9 mouse cellular contexts compared by ENCODE assay signal in genomic region chr4:136424120-136424999, GRCm38 (mm10). TPM values are rescaled to one million over a fixed set of nuclear protein-coding genes. Genes with fewer than 3 reads are reported as not detected.
A peak's percentile ranks its signal among the peaks of the same experiment; 100 is the strongest.
DNase-seq lines count a peak whose midpoint lies in the region; ATAC-seq and TF ChIP-seq lines count a peak whose summit lies in the region.
"Had no signal": no experiment of that assay in that cellular context is flagged by ENCODE, and none has a peak within 500 bp of the region (broad histone marks: within the 10 kb centered on the region; RNA-seq: fewer than 3 reads in every experiment).

No protein-coding gene starts in this region.

- no peak overlapping the region for H3K27ac ChIP-seq in testis, adult 2 months (ENCODE audit: control insufficient read depth, insufficient read depth, low read depth, low read length)
- no peak overlapping the region for H3K27ac ChIP-seq in hindbrain, postnatal 0 days

- H3K9ac ChIP-seq in hindbrain, postnatal 0 days (replicated peaks; ENCODE audit: low read length): peak overlapping the region; percentile 55

- H3K4me3 ChIP-seq in testis, adult 2 months (ENCODE audit: control insufficient read depth, low read depth, low read length): peak overlapping the region; percentile 16
- H3K4me3 ChIP-seq in hindbrain, postnatal 0 days (ENCODE audit: low read length): peak overlapping the region; percentile 50

- H3K4me1 ChIP-seq in testis, adult 2 months (ENCODE audit: control insufficient read depth, insufficient read depth, low read length): peaks cover 7% of the 10 kb centered on the region
- H3K4me1 ChIP-seq in hindbrain, postnatal 0 days (ENCODE audit: insufficient read depth, low read length): no peaks in the 10 kb centered on the region

- no peak for TF ChIP-seq POLR2A in testis, adult 2 months (IDR thresholded peaks at IDR 0.05; ENCODE audit: control insufficient read depth, low read depth, low read length)

- no peaks in the 10 kb centered on the region for H3K9me3 ChIP-seq in hindbrain, postnatal 0 days (ENCODE audit: low read length)

- WGBS in hindbrain, postnatal 0 days: 3% methylated on average over 66 of the region's 70 CpGs

- H3K27me3 ChIP-seq in testis, adult 2 months (ENCODE audit: control insufficient read depth, insufficient read depth, low read length): no peaks in the 10 kb centered on the region; the same call in 1 of the 2 replicates
- H3K27me3 ChIP-seq in hindbrain, postnatal 0 days (ENCODE audit: insufficient read depth, low read length): peaks cover 3% of the 10 kb centered on the region; the same call in 1 of the 2 replicates

- H3K4me2 ChIP-seq in hindbrain, postnatal 0 days (ENCODE audit: low read depth, low read length): peak overlapping the region; percentile 64

- no peaks in the 10 kb centered on the region for H3K36me3 ChIP-seq in testis, adult 2 months (ENCODE audit: control insufficient read depth, insufficient read depth, low read length)
- no peaks in the 10 kb centered on the region for H3K36me3 ChIP-seq in hindbrain, postnatal 0 days (ENCODE audit: insufficient read depth, low read length)

- ATAC-seq in hindbrain, postnatal 0 days: peak; percentile 25; the same call in 1 of the 2 replicates

- peak; percentile 15 to 17 for DNase-seq in cerebellum, postnatal 25 days
- no peak for DNase-seq in cerebellum, postnatal 4 days (ENCODE audit: low spot score in 2 of 2)
- DNase-seq in testis, postnatal 14 days (ENCODE audit: low spot score): no peak
- DNase-seq in hindbrain, postnatal 0 days (ENCODE audit: low spot score): no peak
- DNase-seq in neural tube, embryonic 10.5 days (ENCODE audit: extremely low spot score, low spot score): peak; percentile 40
- DNase-seq in spleen, postnatal 10 days (ENCODE audit: low spot score in 2 of 2): no peak
- no peak for DNase-seq in layer of hippocampus, adult 8-10 months (ENCODE audit: low spot score in 2 of 2)

- TF ChIP-seq CTCF in testis, adult 2 months (IDR thresholded peaks at IDR 0.05; ENCODE audit: control insufficient read depth, insufficient read depth, insufficient replicate concordance, low read depth, low read length): no peak
- TF ChIP-seq CTCF in hindbrain, postnatal 0 days (IDR thresholded peaks at IDR 0.05; ENCODE audit: low read depth): no peak

RNA-seq across cellular contexts. Expression of gene Htr1d, which starts 1.0 kb away (rescaled TPM):
- polyA plus RNA-seq in testis, adult 2 months (2012; rRNA removed): 0.15 and 0.30 TPM in 2 replicates
- 2.7 and 3.7 TPM in 2 replicates for total RNA-seq in hindbrain, postnatal 0 days (2014; rRNA removed)
- 3.6 and 4.0 TPM in 2 replicates for polyA plus RNA-seq in hindbrain, postnatal 0 days (2015; fragmentation: Nextera tagmentation; extraction: Ambion mirVana)
- under 1 TPM; 0.14 to 0.76 (median 0.28) TPM for total RNA-seq in layer of hippocampus, adult 8-10 months (2022)
- total RNA-seq: gastrocnemius, postnatal 4 days had no signal

RNA-seq across cellular contexts. Expression of gene 6030445D17Rik, which starts 37.7 kb away (rescaled TPM):
- not detected in 2 replicates for polyA plus RNA-seq in testis, adult 2 months (2012; rRNA removed)
- total RNA-seq in hindbrain, postnatal 0 days (2014; rRNA removed): 0.29 and 1.0 TPM in 2 replicates
- polyA plus RNA-seq in hindbrain, postnatal 0 days (2015; fragmentation: Nextera tagmentation; extraction: Ambion mirVana): 0.16 and 0.37 TPM in 2 replicates
- 1 to 10 TPM in 1 of 4 experiments, under 1 TPM in 3; 0.57 to 1.3 (median 0.85) TPM for total RNA-seq in layer of hippocampus, adult 8-10 months (2022)

RNA-seq across cellular contexts. Expression of gene Luzp1, which starts 45.2 kb away (rescaled TPM):
- polyA plus RNA-seq in testis, adult 2 months (2012; rRNA removed): 60.4 and 61.1 TPM in 2 replicates
- 15.6 and 18.3 TPM in 2 replicates for total RNA-seq in hindbrain, postnatal 0 days (2014; rRNA removed)
- polyA plus RNA-seq in hindbrain, postnatal 0 days (2015; fragmentation: Nextera tagmentation; extraction: Ambion mirVana): 71.4 and 76.4 TPM in 2 replicates
- total RNA-seq in layer of hippocampus, adult 8-10 months (2022): 100 to 1,000 TPM in 2 of 4 experiments, 10 to 100 TPM in 2; 72.1 to 118 (median 95.1) TPM

Comparison
In these comparisons a context has a peak if more than half of its experiments do, and no peak if none do; other contexts are left out.
1. DNase-seq: peak in cerebellum, postnatal 25 days (2 of 2) and neural tube, embryonic 10.5 days (single experiment); none in cerebellum, postnatal 4 days (0 of 2), testis, postnatal 14 days (single experiment), hindbrain, postnatal 0 days (single experiment), spleen, postnatal 10 days (0 of 2) and layer of hippocampus, adult 8-10 months (0 of 2).